Mouse (Mus musculus): ENCODE measurements around the gene Preb.

- TF ChIP-seq CTCF (IDR thresholded peaks at IDR 0.05; ENCODE audit: control insufficient read depth, insufficient read depth, low read length) (no peak), POLR2A (IDR thresholded peaks at IDR 0.05; ENCODE audit: borderline replicate concordance, control insufficient read depth, low read depth, low read length) (no peak)
Observed at GRCm38 (mm10) chr5:30974870-30975656, 14.9 kb upstream of the Preb start.
